Mouse (Mus musculus) ES-E14 (cell line): ENCODE results near the gene Tbc1d16. TPM values are rescaled to one million over a fixed set of nuclear protein-coding genes. Genes with fewer than 3 reads are reported as not detected.
"Not testable (repeated sequence)": the region's sequence is repeated elsewhere in the genome, so short reads cannot be mapped to it uniquely, and the experiment has no call there.

Experiments used
- DNase-seq: peaks from one replicate; pipeline ENCODE4 v3.0.0-alpha.2; 2013; ENCODE audit warnings: low read depth, low spot score
- H3K27ac ChIP-seq: 2 replicates; pipeline ENCODE4 v1.5.1; 2012; ENCODE audit warnings: low read depth, mild to moderate bottlenecking, low read length, moderate library complexity, mixed read lengths; ENCODE audit not compliant: poor library complexity, insufficient read depth, severe bottlenecking
- H3K36me3 ChIP-seq: 2 replicates; pipeline ENCODE4 v1.6.1; 2012; ENCODE audit warnings: mild to moderate bottlenecking, low read length, moderate library complexity, mixed read lengths; ENCODE audit not compliant: control insufficient read depth, poor library complexity, insufficient read depth, severe bottlenecking
- H3K4me1 ChIP-seq, 2 experiments: fragments of 150-350 bp in 1 of 2; sonication (generic) in 1 of 2; 2 replicates each; pipeline ENCODE4 v1.6.1; 2012; ENCODE audit warnings: low read length in 2 of 2, mild to moderate bottlenecking in 1 of 2, mixed read lengths in 1 of 2; ENCODE audit not compliant: control insufficient read depth in 2 of 2, insufficient read depth in 2 of 2, poor library complexity in 1 of 2
- H3K4me3 ChIP-seq, 2 experiments: fragments of 150-350 bp in 1 of 2; sonication (generic) in 1 of 2; 2 replicates each; pipeline ENCODE4 v1.5.1; 2012; ENCODE audit warnings: low read length in 2 of 2, low read depth in 1 of 2, mild to moderate bottlenecking in 1 of 2, mixed read lengths in 1 of 2; ENCODE audit not compliant: insufficient read depth in 1 of 2, poor library complexity in 1 of 2, severe bottlenecking in 1 of 2
- H3K9ac ChIP-seq: 2 replicates; pipeline ENCODE4 v1.6.1; 2012; ENCODE audit warnings: low read depth, mild to moderate bottlenecking, low read length, mixed read lengths; ENCODE audit not compliant: poor library complexity, insufficient read depth, severe bottlenecking
- H3K9me3 ChIP-seq: fragments of 150-350 bp; sonication (generic); 2 replicates; pipeline ENCODE4 v1.6.1; 2012; ENCODE audit warnings: low read depth, mild to moderate bottlenecking, low read length; ENCODE audit not compliant: control insufficient read depth, insufficient read depth
- CHD2 ChIP-seq: IDR thresholded peaks from 2 replicates; pipeline ENCODE4 v1.6.1; 2014; ENCODE audit warnings: mild to moderate bottlenecking, low read depth, low read length, inconsistent platforms
- HCFC1 ChIP-seq: IDR thresholded peaks from 2 replicates; pipeline ENCODE4 v1.6.1; 2012; ENCODE audit warnings: low read length, inconsistent platforms, borderline replicate concordance; ENCODE audit not compliant: insufficient read depth
- MAFK ChIP-seq: IDR thresholded peaks from 2 replicates; pipeline ENCODE4 v1.6.1; 2014; ENCODE audit warnings: mild to moderate bottlenecking, low read depth, low read length, inconsistent platforms; ENCODE audit not compliant: insufficient read depth
- ZC3H11A ChIP-seq: IDR thresholded peaks from 2 replicates; pipeline ENCODE4 v1.6.1; 2012; ENCODE audit warnings: low read depth, mild to moderate bottlenecking, inconsistent platforms, low read length, borderline replicate concordance
- ZNF384 ChIP-seq: IDR thresholded peaks from 2 replicates; pipeline ENCODE4 v1.6.1; 2012; ENCODE audit warnings: low read depth, low read length, inconsistent platforms
- in situ Hi-C, 2 experiments: fragments of 600-800 bp; cut with MboI; formaldehyde crosslinking; loops; one replicate each; pipeline ENCODE4 v1.15.1; 2025; ENCODE audit warnings: low sequenced_read_pairs in 2 of 2, inconsistent platforms in 1 of 2; ENCODE audit not compliant: unreplicated experiment in 2 of 2
- total RNA-seq: library from RNA; depleted of rRNA; stranded (reverse); fragments of 300-350 nt; gene quantifications from 2 replicates; pipeline ENCODE4 v1.2.3, GENCODE M21; 2012; rRNA removed

The Tbc1d16 gene
- 6.3 and 10.1 TPM in 2 replicates for total RNA-seq

DNA sequence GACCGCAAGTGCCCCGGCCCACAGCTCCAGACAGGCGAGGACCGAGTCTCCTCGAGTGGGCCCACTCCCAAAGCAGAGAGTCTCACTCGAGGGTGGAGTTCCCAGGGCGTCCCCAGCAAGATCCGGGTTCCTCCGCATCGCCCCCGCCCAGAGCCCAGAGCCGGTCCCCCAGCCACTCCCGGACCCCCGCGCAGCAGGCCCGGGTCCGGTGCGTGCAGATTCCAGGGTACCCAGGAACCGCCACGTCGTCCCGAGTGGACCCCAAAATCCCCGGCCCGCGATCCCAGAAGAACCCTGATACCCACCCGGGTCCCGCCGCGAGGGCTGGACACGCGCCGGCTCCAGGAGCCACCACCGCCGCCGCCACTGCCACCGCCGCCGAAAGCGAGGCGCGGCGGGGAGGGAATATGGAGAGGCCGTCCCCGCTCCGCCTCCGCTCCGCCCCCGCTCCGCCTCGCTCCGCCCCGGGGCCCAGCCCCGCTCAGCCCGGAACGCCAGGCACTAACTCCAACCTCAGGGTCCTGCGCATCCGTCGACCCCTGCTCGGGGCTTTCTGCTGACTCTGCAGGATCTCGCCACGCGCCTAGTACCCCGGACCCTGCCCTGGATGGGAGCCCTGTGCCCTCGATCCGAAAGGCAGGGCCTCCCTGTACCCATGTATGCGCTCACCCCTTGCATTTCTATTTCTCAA lies at the start of gene Tbc1d16, which contains the start of gene Ccdc40:
TSS of gene Tbc1d16 (minus strand) at position 409 of the 691 bp plus-strand sequence.
TSS of gene Ccdc40 (plus strand) at position 482 of the 691 bp plus-strand sequence.
- Histone ChIP-seq H3K27ac (no peak within 1 kb of the TSS), H3K4me3 (peak within 1 kb of the TSS; percentile 70 to 80), H3K9ac (peak within 1 kb of the TSS; percentile 77), H3K4me1 (peaks cover 0 to 3% of the 10 kb centered on the region in 2 experiments; a peak in 1 of 4 replicates), H3K9me3 (no peaks in the 10 kb centered on the region), H3K36me3 (no peaks in the 10 kb centered on the region)
- peak; percentile 96 for TF ChIP-seq MAFK
- no peak for TF ChIP-seq CHD2
- in situ Hi-C loops: no loop called here
- no peak for DNase-seq

DNA sequence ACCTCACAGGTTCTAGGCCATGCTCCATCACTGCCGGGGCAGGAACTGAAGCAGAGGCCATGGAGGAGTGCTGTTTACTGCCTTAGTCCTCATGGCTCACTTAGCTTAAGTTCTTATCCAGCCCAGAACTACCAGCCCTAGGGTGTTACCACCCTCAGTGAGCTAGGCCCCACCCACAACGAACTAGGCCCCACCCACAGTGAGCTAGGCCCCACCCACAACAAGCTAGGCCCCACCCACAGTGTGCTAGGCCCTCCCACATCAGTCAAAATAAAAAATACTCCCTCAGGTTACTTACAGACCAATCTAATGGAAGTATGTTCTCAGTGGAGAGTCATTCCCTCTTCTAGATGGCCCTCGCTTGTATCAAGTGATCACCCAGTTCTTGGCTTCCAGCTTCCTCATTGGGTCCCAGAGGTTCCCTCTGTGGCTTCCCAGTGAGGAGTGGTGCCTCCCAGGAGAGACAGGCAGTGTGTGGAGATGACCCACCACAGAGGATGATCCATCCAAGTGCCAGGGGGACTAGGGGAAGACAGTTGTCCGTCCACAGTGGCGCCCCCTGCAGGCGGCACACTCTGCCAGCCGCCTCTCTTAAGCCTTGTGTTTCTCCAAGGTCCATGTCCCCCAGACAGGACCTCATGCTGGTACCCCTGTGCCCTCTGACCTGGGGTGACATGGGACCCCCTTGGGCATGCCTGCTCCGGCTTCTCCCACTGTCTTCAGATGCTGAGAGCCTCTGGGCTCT lies 45.1 kb upstream of the Tbc1d16 start:
- Histone ChIP-seq H3K4me1 (peaks cover 3 to 26% of the 10 kb centered on the region in 2 experiments; a peak in 3 of 4 replicates), H3K9ac (no peak overlapping the region)

DNA sequence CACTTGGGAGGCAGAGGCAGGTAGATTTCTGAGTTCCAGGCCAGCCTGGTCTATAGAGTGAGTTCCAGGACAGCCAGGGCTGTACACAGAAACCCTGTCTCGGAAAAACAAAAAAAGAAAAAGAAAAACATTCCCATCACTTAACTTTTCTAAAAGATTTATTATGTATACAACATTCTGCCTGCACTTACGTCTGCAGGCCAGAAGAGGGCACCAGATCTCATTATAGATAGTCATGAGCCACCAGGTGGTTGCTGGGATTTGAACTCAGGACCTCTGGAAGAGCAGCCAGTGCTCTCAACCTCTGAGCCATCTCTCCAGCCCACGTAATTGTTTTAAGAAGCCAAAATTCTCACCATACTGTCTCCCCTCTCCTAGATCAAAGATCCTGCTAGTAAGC lies 44.2 kb upstream of the Tbc1d16 start:
- H3K4me3 ChIP-seq, H3K9me3 ChIP-seq, in situ Hi-C loops, DNase-seq, H3K27ac ChIP-seq, H3K9ac ChIP-seq: not testable (repeated sequence)
- Histone ChIP-seq H3K36me3 (peaks cover 30% of the 10 kb centered on the region), H3K4me1 (peaks cover 3 to 25% of the 10 kb centered on the region in 2 experiments)

More for the DNA sequence above, 45.1 kb upstream of the Tbc1d16 start:
- H3K4me3 ChIP-seq: no peak overlapping the region
- no peak for TF ChIP-seq ZC3H11A
- no peak for TF ChIP-seq MAFK
- TF ChIP-seq HCFC1: no peak
- no peak for TF ChIP-seq ZNF384
- TF ChIP-seq CHD2: no peak
- H3K36me3 ChIP-seq: peaks cover 34% of the 10 kb centered on the region
- no peaks in the 10 kb centered on the region for H3K9me3 ChIP-seq
- no peak for DNase-seq
- in situ Hi-C loops: no loop called here
- H3K27ac ChIP-seq: no peak overlapping the region

DNA sequence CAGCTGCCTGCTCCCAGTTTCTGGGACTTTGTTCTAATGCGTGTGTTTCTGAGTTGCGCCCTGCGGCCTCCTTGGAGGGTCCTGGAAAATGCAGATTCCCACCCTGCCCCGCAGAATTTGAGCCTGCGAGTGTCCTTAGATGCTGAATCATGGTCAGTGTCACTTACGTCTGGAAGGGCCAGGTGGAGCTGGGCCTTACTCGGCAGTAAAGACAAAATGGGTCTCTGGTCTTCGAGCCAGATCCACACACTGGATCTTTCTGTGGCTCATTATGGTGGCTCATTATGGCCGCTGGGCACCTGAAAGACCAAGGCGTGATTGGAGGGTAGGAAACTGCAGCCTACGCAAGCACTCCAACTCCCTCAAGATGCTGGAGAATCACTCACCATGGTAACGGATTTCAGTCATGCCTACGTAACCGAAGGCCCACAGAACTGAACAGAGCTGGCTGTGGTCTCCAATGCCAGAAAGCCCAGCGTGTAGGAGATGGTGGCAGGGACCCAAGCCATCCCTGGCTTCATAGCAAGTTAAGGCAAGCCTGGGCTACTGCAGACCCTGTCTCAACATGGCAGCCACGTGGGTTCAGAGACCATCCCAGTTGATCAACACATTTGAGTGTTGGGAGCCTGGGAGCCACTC lies 40.4 kb upstream of the Tbc1d16 start:
- no peak for TF ChIP-seq CHD2
- TF ChIP-seq HCFC1: no peak
- TF ChIP-seq ZNF384: no peak
- TF ChIP-seq ZC3H11A: no peak
- TF ChIP-seq MAFK: no peak
- Histone ChIP-seq H3K9me3 (no peaks in the 10 kb centered on the region), H3K4me1 (peaks cover 3 to 34% of the 10 kb centered on the region in 2 experiments), H3K4me3 (peak overlapping the region; percentile 55 to 63), H3K27ac (no peak overlapping the region), H3K36me3 (peaks cover 7% of the 10 kb centered on the region), H3K9ac (peak overlapping the region; percentile 46)
- no peak for DNase-seq
- in situ Hi-C loops: no loop called here
